Mouse (Mus musculus) telencephalon, adult 2 months (tissue): ENCODE data around the gene Fam241a.

Experiments
- DNase-seq: peaks from one replicate; pipeline ENCODE4 v3.0.0-alpha.2; 2011; ENCODE audit warnings: low read depth, low spot score

Gene Fam241a

DNA sequence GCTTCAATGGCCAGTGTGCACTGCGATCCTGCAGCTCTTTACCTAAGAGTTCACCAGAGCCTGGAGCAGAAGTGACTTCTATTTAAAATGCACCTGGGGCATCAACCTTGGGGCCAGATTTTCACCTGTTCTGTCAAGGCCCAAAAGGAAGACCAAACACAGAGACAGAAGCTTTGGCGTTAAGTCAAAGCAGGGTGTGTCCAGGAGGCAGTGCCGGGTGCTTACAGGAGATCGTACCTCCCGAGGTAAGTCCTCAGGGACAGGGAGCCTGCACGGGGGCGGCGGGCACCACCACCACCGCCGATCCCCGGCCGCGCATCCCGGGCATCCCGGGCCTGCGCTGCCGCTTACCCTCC, 59.3 kb downstream of the Fam241a start:
- DNase-seq = no peak

DNA sequence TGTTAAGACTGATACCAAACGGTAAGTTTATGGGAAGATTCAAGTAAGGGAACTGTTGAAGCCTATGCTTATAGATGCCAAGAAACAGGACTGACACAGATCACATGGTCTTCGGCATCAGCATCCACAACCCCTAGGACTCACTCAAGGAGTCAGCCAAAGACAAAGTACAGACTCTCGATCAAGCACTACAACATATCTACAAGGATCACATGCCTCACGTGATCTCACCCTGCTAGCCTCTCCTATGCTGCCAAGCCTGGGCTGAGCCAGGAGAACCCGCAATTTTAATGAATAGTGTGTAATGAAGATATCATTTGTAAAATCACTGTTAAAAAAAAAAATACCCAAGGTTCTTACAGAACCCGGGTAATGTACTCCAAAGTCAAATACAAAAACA, 60.5 kb downstream of the Fam241a start:
- no peak for DNase-seq

DNA sequence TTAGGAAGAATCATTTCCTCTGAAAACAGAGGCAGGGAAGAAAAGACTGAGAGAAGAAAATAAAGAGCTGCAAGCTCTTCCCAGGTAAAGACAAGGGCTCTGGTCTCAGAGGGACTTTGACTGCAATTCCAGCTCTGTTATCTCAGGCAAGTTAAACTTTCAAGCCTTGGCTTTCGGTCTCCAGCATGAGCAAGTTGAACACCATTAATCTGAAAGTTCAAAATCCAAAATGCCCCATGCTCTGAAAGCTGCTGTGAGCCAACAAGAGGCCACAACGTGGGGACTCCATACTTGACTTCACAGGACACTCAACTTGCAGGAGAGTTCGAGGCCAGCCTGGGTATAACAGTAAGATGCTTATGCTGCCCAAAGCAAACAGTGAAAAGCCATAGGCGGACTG, 62.1 kb downstream of the Fam241a start:
- DNase-seq = no peak

DNA sequence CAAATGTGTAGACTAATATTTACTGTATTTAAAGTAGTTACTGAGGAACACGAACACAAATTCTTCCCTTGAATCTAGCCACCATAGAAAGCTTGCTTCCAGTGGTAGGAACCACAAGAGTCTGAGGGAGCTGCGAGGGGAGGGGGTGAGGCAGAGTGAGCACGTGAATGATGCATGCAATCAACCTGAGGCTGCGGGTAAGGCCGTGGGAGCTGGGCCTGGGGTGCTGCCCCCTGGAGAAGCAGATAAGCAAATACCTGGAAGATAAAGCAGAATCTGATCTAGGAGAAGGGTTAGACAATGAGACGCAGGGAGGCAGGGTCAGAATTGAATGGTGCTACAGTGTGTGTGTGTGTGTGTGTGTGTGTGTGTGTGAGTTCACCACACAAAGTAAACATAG, 65.0 kb downstream of the Fam241a start:
- DNase-seq = no peak

DNA sequence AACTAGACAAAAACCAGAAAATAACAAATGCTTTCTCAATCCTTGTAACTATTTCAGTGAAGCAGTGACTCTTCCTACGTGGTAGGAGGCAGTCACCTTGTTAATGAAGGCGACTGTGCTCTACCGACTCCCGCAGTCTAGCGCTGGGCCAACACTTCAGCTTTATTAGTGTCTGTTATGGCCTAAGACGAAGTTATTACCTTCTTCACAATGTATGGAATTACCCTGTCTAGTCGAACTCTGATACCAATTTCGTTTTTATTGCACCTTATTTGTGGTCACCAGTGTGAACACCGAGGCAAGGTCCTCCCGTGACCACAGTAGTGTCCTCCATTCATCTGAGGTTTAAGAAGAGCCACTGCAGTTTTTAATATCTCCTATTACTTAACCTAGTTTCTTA, 65.9 kb downstream of the Fam241a start:
- DNase-seq = no peak

DNA sequence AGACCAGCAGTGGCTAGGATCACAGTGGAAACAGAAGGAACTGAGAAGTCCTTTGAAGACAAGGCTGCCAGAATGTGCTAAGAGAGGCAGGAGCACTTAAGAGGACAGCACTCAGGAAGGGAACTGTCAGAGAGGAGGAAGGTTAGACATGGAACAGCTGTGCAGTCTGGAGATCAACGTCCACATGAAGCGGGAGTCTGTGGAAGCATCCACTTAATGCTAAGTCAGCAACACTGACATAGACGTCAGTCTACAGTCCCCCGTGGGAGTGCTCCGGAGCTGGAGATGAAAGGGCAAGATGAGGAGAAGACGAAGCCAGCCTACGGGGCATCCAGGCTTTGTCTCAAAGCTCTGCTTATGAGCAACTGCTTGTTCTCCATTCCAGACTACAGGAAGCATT, 69.0 kb downstream of the Fam241a start:
- no peak for DNase-seq

DNA sequence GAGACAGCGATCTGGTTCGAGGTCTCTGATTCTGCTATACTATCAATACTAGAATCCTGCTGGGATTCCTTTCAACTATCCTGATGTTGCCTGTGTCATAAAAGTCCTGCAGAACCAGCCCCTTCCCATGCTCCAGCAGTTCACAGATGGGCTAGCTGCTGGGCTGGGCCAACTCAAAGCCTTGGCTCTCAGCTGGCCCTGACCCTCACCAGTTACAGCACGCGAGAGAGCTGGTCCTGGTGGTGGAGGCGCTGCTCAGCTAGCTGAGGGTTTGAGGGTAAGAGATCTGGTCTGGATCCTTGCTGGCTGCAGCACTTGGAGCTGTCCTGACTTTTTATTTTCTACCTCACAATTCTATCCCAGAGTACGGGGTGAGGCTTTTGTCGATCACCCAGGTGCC, 69.6 kb downstream of the Fam241a start:
- DNase-seq = no peak

DNA sequence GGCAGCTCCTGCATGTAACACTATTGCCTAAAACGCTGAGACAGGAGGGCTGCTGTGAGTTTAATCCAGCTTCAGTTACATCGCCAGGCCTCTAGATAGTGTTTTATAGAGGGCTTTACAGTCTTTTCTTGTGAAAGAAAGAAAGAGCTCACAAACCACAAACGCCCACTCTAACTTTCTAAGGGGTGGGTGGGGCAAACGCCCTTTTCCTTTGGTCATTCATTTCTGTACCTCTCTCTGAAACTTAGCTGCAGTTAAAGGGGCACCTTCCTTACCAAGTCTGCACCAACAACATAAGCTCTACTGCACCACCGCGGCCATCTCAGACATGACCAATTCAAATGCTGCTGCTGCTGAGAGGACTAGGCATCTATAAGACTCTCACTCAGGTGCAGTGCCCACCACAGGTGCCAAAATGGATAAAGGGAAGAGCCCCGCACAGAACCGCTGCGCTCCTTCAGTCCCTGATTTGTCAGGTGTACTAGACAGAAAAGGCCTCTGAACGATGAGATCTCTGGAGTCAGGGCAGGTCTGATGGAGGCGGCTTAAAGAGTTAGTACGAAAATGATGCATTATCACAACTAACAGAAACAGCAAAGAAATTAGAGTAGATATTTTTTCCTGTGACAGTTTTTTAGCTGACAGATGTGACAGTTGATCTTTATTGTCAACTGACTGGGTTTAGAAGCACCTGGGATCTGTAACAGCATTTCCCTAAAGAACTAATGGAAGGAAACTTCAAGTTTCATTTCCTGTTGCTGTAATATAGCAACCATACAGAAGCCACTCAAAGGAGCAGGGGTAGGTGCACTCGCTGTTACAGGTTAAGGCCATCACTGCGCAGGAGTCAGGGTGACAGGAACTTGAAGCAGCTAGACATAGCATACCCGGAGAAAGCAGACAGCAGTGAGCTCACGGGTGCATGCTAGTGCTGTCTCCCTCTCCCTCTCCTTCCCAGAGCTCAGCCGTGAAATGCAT, 71.9 kb downstream of the Fam241a start:
- no peak for DNase-seq

DNA sequence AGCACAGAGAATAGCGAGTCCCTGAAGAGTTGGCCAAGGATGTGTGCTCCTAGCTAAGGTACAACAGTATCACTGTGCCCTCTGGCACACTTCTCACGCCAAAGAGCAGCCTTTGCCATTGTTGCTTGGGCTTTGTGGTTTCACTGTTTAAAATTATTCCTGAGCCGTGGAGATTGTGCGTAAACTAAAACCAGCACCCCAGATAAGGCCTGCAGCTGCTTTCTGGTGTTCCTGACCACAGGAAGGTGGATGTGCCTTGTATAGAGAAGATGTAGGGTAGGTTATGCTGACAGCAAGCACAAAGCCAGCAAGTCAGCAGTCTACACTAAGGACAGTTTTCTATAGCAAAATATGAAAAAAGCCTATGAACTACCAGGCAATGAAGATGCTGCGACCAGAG, 74.9 kb downstream of the Fam241a start:
- no peak for DNase-seq

DNA sequence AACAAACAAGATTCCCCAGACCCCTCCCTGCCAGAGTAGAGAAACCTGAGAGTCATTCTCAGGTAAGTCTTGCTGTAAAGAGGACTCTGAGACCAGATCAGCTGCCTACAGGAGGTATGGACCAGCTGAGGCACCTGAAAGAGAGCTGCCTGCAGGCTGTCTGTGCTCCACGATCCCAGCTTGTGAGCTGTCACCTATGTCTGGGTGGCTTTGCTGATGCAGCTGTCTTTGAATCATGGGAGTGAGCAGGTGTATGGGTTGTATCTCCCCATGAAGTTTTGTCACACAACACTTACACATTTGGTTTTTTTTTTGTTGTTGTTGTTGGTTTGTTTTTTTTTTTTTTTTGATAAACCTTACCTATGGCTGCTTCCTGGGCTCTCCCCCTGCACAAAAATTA, 75.7 kb downstream of the Fam241a start:
- DNase-seq = no peak
